8 mouse cellular contexts compared by ENCODE assay signal in the genomic region with DNA sequence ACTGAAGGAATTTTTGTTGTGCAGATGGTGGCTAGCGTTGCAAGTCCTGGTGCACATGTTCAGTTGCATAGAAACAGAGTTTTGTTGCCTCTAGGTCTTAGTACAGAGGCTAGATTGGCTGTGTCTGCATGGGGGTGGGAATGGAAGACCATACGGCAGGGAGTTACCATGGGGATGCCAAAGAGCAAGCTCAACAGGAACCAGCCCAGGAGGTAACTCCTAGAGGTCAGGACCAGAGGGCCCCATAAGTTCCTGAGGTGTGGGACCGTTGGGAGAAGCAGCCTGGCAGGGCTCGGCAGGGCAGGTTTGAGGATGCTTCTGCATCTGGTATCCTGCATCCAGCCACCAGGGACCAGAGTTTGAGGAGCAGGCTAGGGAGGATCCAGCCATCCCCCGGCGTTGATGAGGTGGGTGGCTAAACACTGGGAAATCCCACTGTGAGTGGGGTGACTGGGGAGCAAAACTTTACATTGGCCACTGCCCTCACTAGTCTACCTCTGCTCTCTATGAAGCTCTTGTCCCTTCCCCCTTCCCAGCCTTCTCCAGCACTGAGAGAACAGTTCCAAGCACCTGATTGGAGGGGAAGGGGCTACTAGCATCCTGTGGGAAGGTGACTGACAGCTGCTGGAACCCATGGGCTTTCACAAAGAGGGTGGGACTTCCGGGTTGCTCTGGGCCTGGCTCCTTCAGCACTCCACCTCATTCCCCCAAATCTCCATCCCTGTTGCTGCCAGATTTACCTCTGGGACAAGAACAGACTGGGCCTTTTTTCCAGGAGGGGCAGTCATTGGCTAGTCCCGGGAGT. TPM values are rescaled to one million over a fixed set of nuclear protein-coding genes. Genes with fewer than 3 reads are reported as not detected.
DNase-seq lines count a peak whose midpoint lies in the region; ATAC-seq lines count a peak whose summit lies in the region.

No protein-coding gene starts in this region.

- ATAC-seq in forebrain, embryonic 13.5 days: peak; percentile 66
- peak; percentile 38 for ATAC-seq in kidney, embryonic 15.5 days (replicated peaks; ENCODE audit: low FRiP score)
- ATAC-seq in liver, embryonic 15.5 days (ENCODE audit: insufficient read depth): no peak

- no peaks in the 10 kb centered on the region for H3K9me3 ChIP-seq in forebrain, embryonic 13.5 days (replicated peaks)
- no peaks in the 10 kb centered on the region for H3K9me3 ChIP-seq in kidney, embryonic 15.5 days (replicated peaks)
- no peaks in the 10 kb centered on the region for H3K9me3 ChIP-seq in liver, embryonic 15.5 days (replicated peaks)

- peak; percentile 62 for DNase-seq in cerebellum, adult 9-11 months
- DNase-seq in cerebellum, postnatal 36 days: no peak
- DNase-seq in NIH3T3 (ENCODE audit: low read depth): peak; percentile 92
- peak; percentile 67 for DNase-seq in right cerebral cortex, adult 18-20 months
- DNase-seq in ovary, postnatal 36 days (ENCODE audit: low spot score): no peak

- peak overlapping the region; percentile 99 for H3K4me2 ChIP-seq in forebrain, embryonic 13.5 days
- H3K4me2 ChIP-seq in kidney, embryonic 15.5 days: peak overlapping the region; percentile 95
- H3K4me2 ChIP-seq in liver, embryonic 15.5 days: peak overlapping the region; percentile 99

- WGBS in forebrain, embryonic 13.5 days: 9% methylated on average over 8 of the region's 8 CpGs
- 7% methylated on average over 8 of the region's 8 CpGs for WGBS in kidney, embryonic 15.5 days
- WGBS in liver, embryonic 15.5 days (ENCODE audit: insufficient replicate concordance): 17% methylated on average over 8 of the region's 8 CpGs

- H3K9ac ChIP-seq in forebrain, embryonic 13.5 days: peak overlapping the region; percentile 84
- H3K9ac ChIP-seq in kidney, embryonic 15.5 days: peak overlapping the region; percentile 88
- H3K9ac ChIP-seq in liver, embryonic 15.5 days: peak overlapping the region; percentile 91

- H3K27ac ChIP-seq in forebrain, embryonic 13.5 days: peak overlapping the region; percentile 63
- H3K27ac ChIP-seq in kidney, embryonic 15.5 days: peak overlapping the region; percentile 61
- H3K27ac ChIP-seq in liver, embryonic 15.5 days (replicated peaks): 0 out of 2 replicates have a peak overlapping the region, but pooled peaks have one; percentile 7

- H3K4me1 ChIP-seq in forebrain, embryonic 13.5 days: peaks cover 32% of the 10 kb centered on the region
- H3K4me1 ChIP-seq in kidney, embryonic 15.5 days: peaks cover 29% of the 10 kb centered on the region
- peaks cover 39% of the 10 kb centered on the region for H3K4me1 ChIP-seq in liver, embryonic 15.5 days (replicated peaks)

- peaks cover 35% of the 10 kb centered on the region for H3K36me3 ChIP-seq in forebrain, embryonic 13.5 days (ENCODE audit: poor library complexity, severe bottlenecking)
- peaks cover 38% of the 10 kb centered on the region for H3K36me3 ChIP-seq in kidney, embryonic 15.5 days
- peaks cover 20% of the 10 kb centered on the region for H3K36me3 ChIP-seq in liver, embryonic 15.5 days (replicated peaks)

- H3K27me3 ChIP-seq in forebrain, embryonic 13.5 days: no peaks in the 10 kb centered on the region
- no peaks in the 10 kb centered on the region for H3K27me3 ChIP-seq in kidney, embryonic 15.5 days
- H3K27me3 ChIP-seq in liver, embryonic 15.5 days: no peaks in the 10 kb centered on the region

- peak overlapping the region; percentile 80 for H3K4me3 ChIP-seq in forebrain, embryonic 13.5 days
- peak overlapping the region; percentile 66 for H3K4me3 ChIP-seq in kidney, embryonic 15.5 days (replicated peaks)
- peak overlapping the region; percentile 81 for H3K4me3 ChIP-seq in liver, embryonic 15.5 days (replicated peaks)

RNA-seq across cellular contexts. Expression of gene Hdgfl2, which starts 1.5 kb away (rescaled TPM):
- polyA plus RNA-seq in forebrain, embryonic 13.5 days (2015; fragmentation: Nextera tagmentation; extraction: Ambion mirVana): 163 and 169 TPM in 2 replicates
- 123 and 141 TPM in 2 replicates for polyA plus RNA-seq in kidney, embryonic 15.5 days (2015; fragmentation: Nextera tagmentation; extraction: Ambion mirVana)
- 42.7 and 43.0 TPM in 2 replicates for polyA plus RNA-seq in liver, embryonic 15.5 days (2015; fragmentation: Nextera tagmentation; extraction: Ambion mirVana)

RNA-seq across cellular contexts. Expression of gene Ubxn6, which starts 6.2 kb away (rescaled TPM):
- polyA plus RNA-seq in forebrain, embryonic 13.5 days (2015; fragmentation: Nextera tagmentation; extraction: Ambion mirVana): 68.7 and 68.8 TPM in 2 replicates
- polyA plus RNA-seq in kidney, embryonic 15.5 days (2015; fragmentation: Nextera tagmentation; extraction: Ambion mirVana): 42.2 and 45.6 TPM in 2 replicates
- 12.5 and 13.0 TPM in 2 replicates for polyA plus RNA-seq in liver, embryonic 15.5 days (2015; fragmentation: Nextera tagmentation; extraction: Ambion mirVana)

RNA-seq across cellular contexts. Expression of gene Plin4, which starts 28.6 kb away (rescaled TPM):
- polyA plus RNA-seq in forebrain, embryonic 13.5 days (2015; fragmentation: Nextera tagmentation; extraction: Ambion mirVana): 0.06 and 0.08 TPM in 2 replicates
- 0.08 and 0.12 TPM in 2 replicates for polyA plus RNA-seq in kidney, embryonic 15.5 days (2015; fragmentation: Nextera tagmentation; extraction: Ambion mirVana)
- polyA plus RNA-seq in liver, embryonic 15.5 days (2015; fragmentation: Nextera tagmentation; extraction: Ambion mirVana): 0.02 and 0.06 TPM in 2 replicates

RNA-seq across cellular contexts. Expression of gene Plin5, which starts 36.4 kb away (rescaled TPM):
- 0.27 and 0.52 TPM in 2 replicates for polyA plus RNA-seq in forebrain, embryonic 13.5 days (2015; fragmentation: Nextera tagmentation; extraction: Ambion mirVana)
- 1.5 and 1.9 TPM in 2 replicates for polyA plus RNA-seq in kidney, embryonic 15.5 days (2015; fragmentation: Nextera tagmentation; extraction: Ambion mirVana)
- polyA plus RNA-seq in liver, embryonic 15.5 days (2015; fragmentation: Nextera tagmentation; extraction: Ambion mirVana): 1.3 and 3.7 TPM in 2 replicates

RNA-seq across cellular contexts. Expression of gene Chaf1a, which starts 40.7 kb away (rescaled TPM):
- 22.0 and 26.7 TPM in 2 replicates for polyA plus RNA-seq in forebrain, embryonic 13.5 days (2015; fragmentation: Nextera tagmentation; extraction: Ambion mirVana)
- polyA plus RNA-seq in kidney, embryonic 15.5 days (2015; fragmentation: Nextera tagmentation; extraction: Ambion mirVana): 26.9 and 30.8 TPM in 2 replicates
- 16.6 and 18.5 TPM in 2 replicates for polyA plus RNA-seq in liver, embryonic 15.5 days (2015; fragmentation: Nextera tagmentation; extraction: Ambion mirVana)

Comparison
In these comparisons a context has a peak if more than half of its experiments do, and no peak if none do; other contexts are left out.
1. DNase-seq: peak in cerebellum, adult 9-11 months (single experiment), NIH3T3 (single experiment) and right cerebral cortex, adult 18-20 months (single experiment); none in cerebellum, postnatal 36 days (0 of 2) and ovary, postnatal 36 days (single experiment).
2. H3K27ac ChIP-seq: peak in every context shown above with its lines; median percentile 63 in forebrain, embryonic 13.5 days; 61 in kidney, embryonic 15.5 days; 7 in liver, embryonic 15.5 days.
3. Peak in every context shown above with its lines, with median percentiles within 50 percentile points of each other: H3K4me2 ChIP-seq, H3K4me3 ChIP-seq and H3K9ac ChIP-seq.